Mouse (Mus musculus): ENCODE results near the gene Jph3.

Gene Jph3

DNA sequence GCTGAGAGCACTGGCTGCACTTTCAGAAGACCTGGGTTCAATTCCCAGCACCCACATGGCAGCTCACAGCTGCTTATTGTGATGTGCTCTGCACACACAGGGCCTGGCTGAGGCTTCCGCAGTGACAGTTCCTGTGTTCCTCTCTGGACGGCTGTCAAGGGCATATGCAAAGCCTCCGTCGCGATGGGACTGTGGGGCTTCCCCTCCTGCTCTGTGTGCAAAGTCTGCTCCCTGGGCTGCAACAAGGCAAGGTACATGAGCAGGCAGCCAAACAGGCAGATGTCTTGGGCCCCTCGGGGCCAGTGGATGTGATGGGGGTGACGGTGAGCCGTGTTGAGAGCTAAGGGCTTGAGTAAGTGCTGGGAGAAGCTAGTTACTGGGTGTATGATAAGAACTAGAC lies 59.4 kb downstream of the Jph3 start:
- no peak for DNase-seq (ENCODE audit: low spot score)

DNA sequence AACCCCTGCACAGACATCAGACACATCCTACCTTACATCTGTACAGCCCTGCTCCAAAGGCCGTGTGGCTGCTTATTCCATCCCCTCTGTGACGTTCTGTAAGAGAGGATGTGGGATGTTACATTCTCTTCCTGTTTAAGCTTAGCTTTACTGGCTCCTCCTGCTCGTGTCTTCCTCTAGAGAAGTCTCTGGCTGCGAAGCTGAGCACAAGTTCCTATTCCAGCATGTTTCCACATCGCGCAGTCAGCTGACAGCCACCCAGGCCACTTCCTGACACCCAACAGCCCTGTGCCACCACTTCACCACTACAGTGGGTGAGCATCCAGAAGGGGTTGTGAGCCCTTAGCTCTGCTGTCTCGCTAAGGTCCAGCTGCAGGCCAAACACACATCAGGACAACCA lies 62.7 kb downstream of the Jph3 start:
- DNase-seq (ENCODE audit: low spot score), result no peak

DNA sequence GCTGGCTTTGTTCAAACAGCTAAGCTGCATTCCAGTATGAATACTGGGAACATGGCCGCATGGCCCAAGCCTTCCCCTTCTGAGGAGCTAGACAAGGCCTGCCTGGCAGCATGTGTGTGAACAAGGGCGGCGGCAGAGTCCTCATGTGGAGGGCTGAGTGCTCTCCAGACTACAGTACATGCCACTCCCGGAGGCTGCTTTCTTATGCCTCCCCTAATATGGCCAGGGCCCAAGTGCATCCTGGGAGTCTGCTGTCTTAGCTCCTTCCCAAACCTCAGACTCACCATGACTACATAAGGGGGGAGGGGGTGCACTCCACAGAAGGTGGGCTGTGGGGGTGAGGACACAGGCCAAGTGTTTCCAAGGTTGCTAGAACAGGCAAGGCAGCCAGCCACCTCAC lies 63.2 kb downstream of the Jph3 start:
- no peak for DNase-seq (ENCODE audit: low spot score)

DNA sequence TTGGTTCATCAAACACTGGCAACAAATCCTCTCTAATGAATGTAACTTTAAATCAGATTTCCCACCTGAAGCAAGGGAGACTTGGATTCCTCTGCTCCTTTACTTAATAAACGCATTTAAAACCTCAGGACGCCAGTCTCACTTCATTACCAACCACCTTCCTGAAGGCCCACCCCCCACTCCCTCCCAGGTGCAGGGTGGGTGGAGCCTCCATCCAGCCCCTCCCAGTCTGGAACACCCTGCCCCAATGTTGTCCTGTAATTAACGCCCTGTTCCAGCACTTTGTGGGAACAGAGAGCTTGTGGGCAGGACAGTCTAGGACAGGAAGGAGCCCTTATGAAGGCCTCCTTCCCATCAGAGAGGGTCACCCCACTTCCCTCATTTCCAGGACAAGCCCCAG lies 64.7 kb downstream of the Jph3 start:
- no peak for DNase-seq (ENCODE audit: low spot score)

DNA sequence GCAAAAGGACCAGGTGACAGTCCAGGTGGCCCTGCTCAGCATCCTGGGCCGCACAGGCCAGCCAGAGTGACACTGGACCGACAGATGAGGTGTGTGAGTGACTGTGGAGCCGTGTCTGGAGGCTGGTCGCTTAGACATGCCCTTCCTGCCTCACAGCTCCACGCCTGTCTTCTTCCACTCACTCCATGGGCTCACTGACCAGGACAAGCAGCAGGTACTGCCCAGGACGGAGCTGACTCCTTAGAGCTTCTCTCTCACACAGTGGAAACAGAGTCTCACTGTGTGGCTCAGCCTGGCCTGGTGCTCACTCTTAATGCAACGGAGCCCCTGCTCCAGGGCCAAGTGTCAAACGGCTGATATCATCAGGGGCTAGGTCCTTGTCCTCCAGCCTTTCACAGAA lies 66.0 kb downstream of the Jph3 start:
- DNase-seq (ENCODE audit: low spot score), result no peak

DNA sequence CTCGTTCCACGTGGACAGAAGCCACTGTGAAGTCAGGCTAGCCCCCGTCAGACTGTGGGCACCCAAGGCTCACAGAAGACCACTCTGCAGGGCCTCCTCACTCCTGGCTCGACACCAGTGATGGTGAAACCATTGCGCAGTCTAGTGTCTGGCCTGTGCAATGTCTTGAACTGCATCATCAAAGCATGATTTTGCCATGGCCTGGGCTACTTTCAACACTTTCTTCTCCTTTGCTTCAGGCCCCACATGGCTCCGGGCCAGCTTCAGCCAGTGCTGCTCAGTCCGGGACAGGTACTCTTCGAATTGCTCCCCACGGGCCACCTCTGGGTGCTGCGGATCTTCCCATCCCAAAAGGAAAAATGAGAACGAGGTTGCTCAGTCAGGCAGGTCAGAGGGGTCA lies 67.0 kb downstream of the Jph3 start:
- DNase-seq (ENCODE audit: low spot score), result peak; percentile 9

DNA sequence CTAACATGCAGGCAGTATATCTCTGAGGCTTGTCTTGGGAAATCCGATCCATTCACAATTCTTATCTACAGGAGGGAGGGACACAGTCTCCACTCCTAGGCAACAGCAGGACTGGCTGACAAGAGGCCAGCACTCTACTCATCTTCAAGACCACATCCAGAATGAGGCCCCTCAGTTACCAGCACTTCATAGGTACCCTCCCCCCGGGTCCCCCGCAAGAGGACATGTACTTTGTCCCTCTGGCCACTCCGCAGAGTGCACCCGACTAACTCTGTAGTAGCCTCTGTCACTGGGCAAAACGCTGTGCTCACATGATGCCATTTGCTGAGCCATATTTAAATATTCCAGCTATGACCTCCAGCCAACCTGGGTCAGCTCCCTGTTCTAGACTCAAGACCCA lies 69.0 kb downstream of the Jph3 start:
- no peak for DNase-seq (ENCODE audit: low spot score)

DNA sequence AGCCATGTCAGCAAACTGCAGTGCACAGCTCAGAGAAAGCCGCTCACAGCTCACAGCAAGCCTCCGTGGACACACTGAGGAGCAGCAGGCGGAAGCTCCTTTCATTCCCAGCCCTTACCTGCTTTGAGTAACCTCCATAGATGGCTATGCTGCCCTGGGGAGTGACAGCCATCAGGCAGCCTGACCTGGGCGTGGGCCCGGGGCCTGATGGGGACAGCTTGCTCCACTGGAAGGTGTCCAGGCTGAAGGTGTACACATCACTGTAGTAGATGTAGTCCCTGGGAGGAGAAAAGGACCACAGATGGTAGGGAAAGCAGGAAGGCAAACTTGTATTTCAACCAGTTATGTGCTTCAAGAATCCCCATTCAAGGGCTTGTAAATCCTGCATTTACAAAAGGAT lies 75.4 kb downstream of the Jph3 start:
- DNase-seq (ENCODE audit: low spot score), result no peak

DNA sequence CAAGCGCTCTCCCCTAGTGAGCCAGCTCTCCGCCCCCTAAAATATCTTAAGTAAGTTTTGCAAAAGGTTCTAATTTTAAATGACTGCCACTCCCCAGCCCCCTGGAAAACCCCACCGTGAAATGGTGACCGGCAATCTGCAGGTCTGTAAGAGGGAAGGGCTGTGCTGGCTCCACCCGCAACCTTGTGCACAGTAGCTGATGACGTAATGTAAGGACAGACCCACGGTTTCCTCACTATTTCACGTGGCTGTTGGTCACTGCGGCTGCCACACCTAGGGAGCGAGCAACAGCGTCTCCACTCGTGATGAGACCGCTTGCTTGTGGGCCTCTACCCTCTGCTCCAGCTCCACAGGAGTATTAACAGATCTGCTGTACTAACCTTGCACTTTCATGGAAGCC lies 76.7 kb downstream of the Jph3 start:
- no peak for DNase-seq (ENCODE audit: low spot score)

DNA sequence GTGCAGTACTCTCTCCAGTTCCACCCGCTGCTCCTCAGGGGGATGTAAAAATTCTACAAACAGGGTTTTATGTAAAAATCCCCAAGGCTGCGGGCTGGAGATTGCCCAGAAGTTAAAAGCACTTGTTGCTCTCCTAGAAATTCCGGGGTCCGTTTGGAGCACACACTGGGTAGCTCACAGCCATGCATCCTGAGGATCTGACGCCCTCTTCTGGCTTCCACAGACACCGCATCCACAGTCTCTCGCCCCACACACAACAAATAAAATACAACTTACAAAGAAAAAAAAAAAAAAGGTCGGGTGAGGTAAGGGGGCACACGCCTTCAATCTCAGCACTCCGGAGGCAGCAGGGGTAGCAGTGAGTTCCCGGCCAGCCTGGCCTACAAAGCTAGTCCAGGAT lies 78.6 kb downstream of the Jph3 start:
- no peak for DNase-seq (ENCODE audit: low spot score)

DNA sequence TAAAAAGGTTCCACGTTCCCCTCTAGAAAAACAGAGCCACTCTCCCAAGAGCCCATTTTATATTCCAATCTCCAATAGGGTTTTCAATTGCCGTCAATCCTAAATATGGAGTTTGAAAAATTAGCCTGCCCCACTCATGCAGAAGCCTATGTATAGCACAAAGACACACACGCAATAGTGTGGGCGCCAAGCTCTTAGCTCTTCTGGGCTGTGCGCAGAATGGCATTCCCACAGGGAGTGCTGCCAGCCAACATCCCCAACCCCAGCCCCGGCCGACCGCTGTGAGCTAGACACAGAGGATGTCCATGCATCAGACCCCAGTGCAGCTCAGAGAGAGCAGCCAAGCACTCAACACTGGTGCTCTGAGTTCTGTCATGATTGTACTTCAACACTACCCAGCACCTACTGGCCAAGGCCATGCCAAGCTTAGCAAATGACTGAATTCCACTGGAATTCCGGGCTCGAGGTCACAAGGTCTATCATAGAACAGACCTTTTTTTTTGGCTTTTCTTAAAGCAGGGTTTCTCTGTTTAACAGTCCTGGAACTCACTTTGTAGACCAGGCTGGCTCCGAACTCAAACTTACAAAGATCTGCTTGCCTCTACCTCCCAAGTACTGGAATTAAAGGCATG lies 80.2 kb downstream of the Jph3 start:
- DNase-seq (ENCODE audit: low spot score), result no peak

DNA sequence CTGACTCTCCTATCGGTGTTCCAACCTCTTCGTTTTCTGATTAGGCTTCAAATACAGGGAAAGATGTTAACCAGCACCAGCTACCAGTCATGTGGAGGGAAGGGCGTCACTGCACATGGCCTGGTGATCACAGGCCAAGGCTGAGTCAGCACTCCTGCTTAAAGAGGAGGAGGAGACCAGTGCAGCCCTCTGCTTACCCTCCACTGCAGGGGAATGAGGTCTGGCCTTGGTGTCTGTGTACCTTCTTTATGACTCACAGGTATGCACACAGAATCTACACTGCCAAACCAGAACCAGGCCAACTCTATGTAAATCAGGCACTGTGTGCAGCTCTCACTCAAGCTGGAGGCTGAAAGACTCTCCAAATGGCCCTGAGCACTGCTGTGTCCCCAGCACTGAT lies 82.1 kb downstream of the Jph3 start:
- DNase-seq (ENCODE audit: low spot score), result no peak

DNA sequence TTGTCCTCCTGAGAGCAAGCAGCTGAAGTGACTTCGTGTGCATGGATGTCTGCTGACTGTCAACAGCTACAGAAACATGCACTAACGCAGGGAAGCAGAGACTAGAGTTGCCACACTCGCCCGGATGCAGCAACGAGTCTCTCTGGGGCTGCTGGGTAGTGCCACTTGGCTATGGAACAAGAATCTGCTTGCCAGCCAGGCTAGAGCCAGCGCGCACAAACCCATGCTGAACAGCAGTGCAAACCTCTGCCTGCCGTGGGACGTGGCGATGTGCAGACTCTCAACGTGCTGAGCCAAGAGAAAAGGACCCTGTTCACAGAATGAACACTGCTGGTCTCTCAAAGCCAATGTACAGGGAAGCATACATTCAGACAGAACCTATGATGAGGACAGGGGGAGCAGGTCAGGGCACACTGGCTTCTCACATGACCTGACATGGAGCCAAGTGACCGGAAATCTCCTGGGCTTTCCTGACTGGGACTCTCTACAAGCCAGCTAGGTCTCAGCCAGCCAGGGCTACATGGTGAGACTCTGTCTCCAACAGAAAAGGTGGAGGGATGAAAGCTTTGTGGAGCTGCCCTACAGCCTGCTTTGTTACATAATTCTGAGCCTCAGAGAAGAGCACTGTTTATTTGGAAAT lies 82.6 kb downstream of the Jph3 start:
- no peak for DNase-seq (ENCODE audit: low spot score)

DNA sequence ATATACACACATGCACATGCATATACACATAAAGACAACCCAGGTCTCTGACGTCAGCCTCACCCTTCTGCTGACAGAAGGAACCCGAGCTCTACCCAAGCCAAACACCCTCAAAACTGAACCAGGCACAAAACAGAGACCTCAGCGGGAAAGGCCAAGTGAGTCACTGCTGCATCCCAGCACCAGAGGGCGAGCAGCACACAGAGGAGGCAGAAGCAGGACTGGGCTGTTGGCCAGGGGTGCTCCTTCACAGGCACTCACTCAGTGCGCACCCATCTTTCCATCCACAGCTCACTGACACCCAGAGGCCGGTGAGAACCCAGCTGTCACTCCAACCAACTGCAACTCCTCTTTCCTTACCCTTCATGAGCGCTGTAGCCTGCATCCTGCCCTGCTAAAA lies 88.8 kb downstream of the Jph3 start:
- no peak for DNase-seq (ENCODE audit: low spot score)

DNA sequence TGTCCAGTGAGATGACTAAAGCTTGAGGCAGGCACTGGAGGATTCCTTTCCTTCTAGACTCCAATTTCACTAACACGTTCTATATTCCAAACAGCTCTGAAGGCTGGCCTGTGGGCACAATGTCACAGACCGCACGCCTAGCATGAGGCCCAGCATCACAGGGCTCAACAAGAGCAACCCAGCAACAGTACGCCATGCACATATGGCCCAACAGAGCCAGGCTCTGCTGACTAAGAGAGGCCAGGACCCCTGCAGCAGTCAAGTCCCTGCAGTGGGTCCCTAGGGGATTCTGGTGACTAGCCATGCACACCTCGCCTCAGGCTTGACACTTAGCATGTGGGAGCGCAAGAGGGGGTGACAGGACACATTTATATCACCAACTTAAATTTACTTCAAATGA lies 91.4 kb downstream of the Jph3 start:
- no peak for DNase-seq (ENCODE audit: low spot score)

DNA sequence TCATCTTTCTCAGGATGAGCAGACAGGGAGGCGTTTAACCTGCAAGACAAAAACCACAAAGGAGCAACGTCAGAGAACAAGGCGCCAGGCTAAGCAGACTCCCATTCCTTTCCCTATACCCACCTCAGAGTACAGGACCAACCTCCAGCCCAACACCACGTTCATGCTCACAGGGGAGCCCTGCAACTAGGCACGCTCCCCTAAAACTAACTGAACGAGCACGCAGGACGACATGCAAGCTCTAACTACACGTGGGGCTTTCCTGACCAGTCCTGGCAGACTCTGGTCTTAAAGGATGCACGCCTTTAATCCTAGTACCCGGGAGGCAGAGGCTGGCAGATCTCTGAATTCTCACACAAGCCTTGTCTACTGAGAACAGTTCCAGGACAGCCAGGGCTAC lies 91.9 kb downstream of the Jph3 start:
- no peak for DNase-seq (ENCODE audit: low spot score)

DNA sequence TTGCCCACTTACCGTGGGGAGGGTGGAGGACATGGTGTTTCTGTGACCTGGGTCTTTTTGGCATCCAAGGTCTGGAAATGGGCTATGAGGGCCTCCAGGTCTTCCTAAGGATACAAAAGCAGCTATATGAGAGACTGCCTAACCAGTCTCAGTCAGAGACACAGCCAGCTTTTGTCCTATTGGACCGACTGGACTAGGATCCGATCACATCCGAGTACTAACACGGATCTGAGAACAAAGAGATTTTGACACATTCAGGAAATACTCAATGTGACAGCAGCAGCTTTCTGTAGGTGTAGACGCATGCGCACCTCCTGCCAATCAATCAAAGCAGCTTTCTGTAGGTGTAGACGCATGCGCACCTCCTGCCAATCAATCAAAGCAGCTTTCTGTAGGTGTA lies 92.3 kb downstream of the Jph3 start:
- no peak for DNase-seq (ENCODE audit: low spot score)

DNA sequence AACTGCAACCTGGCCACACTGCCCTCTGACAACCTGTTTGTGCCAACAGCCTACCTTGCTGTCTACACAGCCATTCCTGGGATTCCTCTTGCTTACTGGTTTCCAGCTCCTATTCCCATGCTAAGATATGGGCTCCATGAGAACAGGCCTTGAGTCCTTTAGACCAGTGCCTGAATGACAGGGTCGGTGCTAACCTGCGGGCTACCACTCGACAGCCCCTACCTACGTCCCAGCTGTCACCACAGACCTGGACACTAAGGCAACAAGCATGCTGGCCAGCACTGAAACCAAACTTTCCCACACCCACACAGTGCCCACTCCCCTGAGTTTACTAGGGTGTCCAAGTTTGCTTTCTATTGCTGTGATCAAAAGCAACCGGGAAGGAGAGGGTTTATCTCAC lies 98.3 kb downstream of the Jph3 start:
- DNase-seq (ENCODE audit: low spot score), result no peak

DNA sequence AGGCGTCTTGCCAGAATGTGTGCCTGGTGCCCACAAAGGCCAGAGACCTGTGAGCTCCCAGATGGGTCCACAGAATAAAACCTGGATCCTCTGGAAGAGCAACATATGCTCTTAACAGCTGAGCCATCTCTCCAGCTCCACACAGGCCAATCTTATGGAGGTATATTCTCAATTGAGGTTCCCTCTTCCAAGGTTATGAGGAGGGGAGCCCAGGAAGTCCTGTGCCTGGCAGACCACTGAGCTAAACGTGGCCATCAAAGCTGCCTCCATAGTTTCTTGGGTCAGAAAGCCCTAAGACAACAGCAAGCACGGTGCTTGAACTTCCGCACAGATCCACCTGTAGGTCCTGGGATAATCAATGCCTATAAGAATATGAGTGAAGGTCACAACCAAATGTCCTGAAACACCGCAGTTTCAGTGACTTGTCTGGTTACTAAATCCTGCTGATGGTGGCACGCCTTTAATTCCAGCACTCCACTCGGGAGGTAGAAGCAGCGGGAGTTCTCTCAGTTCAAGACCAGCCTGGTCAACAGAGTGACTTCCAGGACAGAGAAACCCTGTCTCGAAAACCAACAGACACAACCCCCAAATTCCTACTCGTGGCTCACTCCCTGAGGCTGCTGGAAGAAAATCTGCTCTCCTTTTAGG lies 99.1 kb downstream of the Jph3 start:
- no peak for DNase-seq (ENCODE audit: low spot score)

DNA sequence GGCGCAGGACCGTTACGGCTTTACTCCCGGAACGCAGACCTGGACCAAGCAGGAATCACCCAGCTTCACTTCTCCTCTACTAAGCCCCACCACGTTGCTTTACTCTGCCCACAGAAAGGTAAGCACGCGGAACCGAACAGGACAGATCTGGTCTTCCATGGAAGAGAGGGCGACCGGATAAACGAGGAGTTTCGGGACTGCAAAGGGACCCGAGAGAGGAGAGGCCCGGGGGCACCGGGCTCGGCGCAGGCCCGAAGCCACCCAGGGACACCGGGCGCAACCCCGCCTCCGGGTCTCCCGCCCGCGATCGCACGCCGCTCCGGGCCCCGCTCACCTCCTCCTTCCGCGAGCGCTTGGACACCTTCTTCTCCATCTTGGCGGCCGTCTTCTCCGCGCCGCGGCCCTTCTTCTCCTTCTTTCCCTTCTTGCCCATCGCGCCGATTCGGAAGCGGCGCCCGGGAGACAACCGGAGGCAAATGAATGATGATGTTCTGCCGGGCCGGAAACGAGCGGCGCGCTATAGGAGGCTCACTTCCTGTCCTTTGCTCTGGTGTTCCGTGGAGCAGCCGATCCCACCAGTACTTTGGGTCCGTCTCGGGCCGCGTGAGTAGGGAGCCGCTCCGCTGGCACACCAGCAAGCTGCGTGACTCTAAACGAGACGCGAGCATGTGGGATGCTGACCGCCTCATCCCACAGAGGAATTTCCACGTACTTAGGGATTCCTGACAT lies 99.8 kb downstream of the Jph3 start, which contains the start of gene Klhdc4:
Gene Klhdc4 (minus strand): TSS at position 522 of the 729 bp plus-strand sequence.
- DNase-seq (ENCODE audit: low spot score), result peak; percentile 85

DNA sequence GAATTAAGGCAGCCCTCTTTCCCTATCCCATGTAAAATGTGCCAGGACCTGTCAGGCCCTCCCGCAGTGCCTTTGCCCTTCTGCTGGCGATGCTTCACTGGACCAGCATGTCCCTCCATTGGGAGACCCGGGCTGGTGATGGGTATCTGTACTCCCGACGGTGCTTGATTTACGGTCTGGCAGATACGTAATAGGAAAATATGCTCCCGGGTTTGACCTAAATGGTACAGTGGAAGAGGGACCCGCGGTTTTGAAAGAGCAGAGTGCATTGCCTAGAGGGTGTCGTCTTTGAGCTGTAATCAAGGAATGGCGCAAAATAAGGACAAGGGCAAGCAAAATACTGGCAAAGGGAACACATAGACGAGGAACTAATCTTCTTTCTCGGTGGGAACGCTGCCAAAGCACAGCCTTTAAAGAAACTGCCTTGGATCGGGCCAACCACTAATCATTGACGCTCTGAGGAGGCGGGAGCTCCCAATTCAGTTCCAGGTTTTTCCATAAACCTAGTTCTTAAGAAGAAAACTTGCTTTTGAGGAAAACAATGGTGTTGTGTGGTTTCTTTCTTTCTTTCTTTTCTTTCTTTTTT lies 100.4 kb downstream of the Jph3 start:
- DNase-seq (ENCODE audit: low spot score), result no peak

DNA sequence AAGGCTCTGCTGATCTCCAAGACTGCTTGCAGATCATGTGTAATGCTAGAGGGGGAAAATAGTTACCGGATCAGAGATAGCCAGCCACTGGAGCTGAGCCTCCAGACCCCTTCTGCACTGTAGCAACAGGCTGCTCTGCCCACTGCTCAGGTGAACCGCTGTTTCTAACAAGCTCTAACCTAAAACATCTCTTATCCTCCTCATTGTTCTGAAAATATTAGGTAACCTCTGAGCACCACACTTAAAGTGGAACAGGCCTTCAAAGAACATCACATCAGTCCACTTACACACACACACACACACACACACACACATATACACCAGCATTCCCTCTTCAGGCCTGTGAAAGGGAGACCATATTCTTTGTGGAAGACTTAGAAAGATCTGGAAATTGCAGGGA lies 102.6 kb downstream of the Jph3 start:
- DNase-seq (ENCODE audit: low spot score), result peak; percentile 1

DNA sequence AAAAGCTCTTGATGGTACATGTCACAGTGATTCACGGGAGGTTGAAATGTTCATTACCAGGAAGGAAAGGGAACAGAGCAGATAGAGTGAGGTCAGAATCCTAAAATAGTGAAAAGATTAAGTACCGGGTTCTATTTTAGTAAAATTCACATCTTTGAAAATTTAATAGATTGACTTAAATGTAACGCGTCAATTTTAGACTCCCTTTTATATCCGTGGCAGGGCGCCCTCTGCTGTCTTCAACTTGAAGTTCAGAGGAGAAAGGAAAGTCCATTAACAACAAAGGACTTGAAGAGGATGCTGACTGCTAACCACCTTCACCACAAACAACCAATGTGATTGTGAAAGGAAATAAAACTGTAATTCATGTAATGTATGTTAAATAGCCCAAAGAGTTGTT lies 103.1 kb downstream of the Jph3 start:
- DNase-seq (ENCODE audit: low spot score), result peak; percentile 53

Data from ovary, postnatal 36 days (tissue).